Mouse (Mus musculus): ENCODE measurements around the gene Ick.

- TF ChIP-seq CTCF (IDR thresholded peaks at IDR 0.05; ENCODE audit: low read depth, low read length): no peak
- TF ChIP-seq POLR2A (IDR thresholded peaks at IDR 0.05; ENCODE audit: borderline replicate concordance, low read depth, low read length): no peak
These were observed 37.4 kb upstream of the Ick start for GRCm38 (mm10) chr9:78071626-78072025.
